Mouse (Mus musculus): ENCODE results near the gene Rabl2.

DNA sequence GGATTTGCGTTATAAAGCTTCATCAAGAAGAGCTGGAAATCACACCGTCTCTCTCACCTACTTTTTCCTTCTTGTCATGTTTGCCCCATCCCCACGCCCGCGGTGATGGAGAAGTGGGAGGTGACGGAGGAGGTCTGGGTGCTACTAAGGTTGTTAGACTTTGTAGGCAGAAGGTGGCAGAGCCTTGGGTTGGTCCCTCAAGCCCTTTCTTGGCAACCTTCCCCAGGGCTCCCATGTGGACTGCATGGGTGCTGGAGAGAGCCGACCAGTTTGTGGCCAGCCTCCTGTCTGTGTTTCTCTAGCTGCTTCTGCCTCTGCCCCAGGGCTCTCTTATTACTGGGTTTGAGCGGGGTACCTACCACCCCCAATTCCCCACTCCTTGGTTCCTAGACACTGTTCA, 41.2 kb downstream of the Rabl2 start:
- TF ChIP-seq NANOG (IDR thresholded peaks at IDR 0.05; ENCODE audit: borderline replicate concordance, low read length) = no peak
- TF ChIP-seq CTCF (conservative IDR thresholded peaks at IDR 0.05; ENCODE audit: low read length) = no peak
- TF ChIP-seq POU5F1 (IDR thresholded peaks at IDR 0.05; ENCODE audit: borderline replicate concordance, low read length) = no peak
